Mouse (Mus musculus) lung, adult 10 weeks (tissue): Measurements from ENCODE around the gene Olfm3. TPM values are rescaled to one million over a fixed set of nuclear protein-coding genes. Genes with fewer than 3 reads are reported as not detected.

ENCODE experiments used
- polyA plus RNA-seq: library from polyadenylated mRNA; stranded (reverse); fragments of 350-450 nt; fragmentation: Illumina TruSeq; extraction: RNeasy Lipid Tissue Mini Kit (QIAGEN cat#74804); gene quantifications from one replicate; pipeline ENCODE4 v1.2.3, GENCODE M21; 2014; ENCODE audit warnings: low read depth, low replicate concordance; ENCODE audit not compliant: insufficient read depth

The Olfm3 gene
- not detected for polyA plus RNA-seq

GRCm38 (mm10) chr3:114903924-114904438 lies at the start of gene Olfm3:
Olfm3 (plus strand) TSS chr3:114904078.

